Mouse (Mus musculus) adrenal gland, postnatal 10 days (tissue): ENCODE measurements at regions not wholly inside any gene's neighbourhood (a gene's known extent, or its start where the extent isn't known, plus 50 kb on each side); places are given as distances from the start of the nearest gene placed in this dataset.

Experiments used
- DNase-seq: peaks from one replicate; pipeline ENCODE4 v3.0.0; 2021; ENCODE audit warnings: mixed read lengths

GRCm38 (mm10) chrX:92791023-92791346 lies 191.6 kb upstream of the Mageb18 start:
- no peak for DNase-seq

DNA sequence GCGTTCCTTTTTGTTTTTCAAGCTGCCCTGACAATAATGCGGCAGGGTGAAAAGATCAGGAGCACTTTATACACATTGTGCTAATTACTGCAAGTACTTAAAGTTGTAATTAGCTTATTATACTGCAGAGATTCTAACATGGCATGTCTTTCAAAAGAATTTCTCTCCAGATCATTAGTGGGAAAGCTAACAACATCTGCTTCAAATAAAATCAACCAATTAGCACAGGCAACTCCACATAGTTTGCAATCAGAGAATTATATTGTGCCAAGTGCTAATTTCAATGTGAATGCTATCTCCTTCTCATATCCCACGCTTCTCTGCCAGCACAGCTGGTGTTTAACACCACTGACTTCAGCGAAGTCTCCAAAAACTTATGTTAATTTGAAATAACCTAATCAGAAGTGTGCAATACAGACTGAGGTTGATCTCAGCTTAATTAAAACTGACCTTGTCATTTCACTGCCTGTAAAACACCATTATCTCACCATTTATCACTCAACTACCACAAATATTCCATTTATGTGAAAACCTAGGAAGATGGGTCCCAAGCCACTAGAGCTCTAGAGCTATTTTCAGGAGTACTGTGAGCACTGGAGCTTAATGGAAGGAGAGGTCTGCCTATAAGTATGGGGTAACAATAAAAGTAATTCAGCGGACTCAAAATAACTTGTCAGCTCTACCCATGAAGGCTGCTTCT lies 191.1 kb upstream of the Mageb18 start:
- DNase-seq: no peak

DNA sequence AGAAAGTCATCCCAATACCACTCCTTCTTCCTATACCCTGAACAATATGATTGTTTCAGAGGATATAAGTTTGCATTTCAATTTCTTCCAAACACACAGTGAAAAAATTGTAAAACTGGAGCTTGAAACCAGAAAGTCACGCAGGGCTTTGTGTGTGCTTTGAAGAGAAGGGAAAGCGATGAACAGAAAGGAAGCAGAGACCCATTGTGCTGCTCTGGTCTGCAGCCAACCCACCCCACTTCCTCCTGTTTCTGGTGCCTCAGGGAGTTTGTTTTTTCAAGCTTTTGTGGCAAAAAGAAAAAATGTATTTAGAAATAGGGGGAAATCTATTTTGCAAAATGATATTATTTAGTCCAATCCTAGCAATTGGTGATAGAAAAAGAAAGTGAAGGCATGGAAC lies 187.4 kb upstream of the Mageb18 start:
- no peak for DNase-seq

DNA sequence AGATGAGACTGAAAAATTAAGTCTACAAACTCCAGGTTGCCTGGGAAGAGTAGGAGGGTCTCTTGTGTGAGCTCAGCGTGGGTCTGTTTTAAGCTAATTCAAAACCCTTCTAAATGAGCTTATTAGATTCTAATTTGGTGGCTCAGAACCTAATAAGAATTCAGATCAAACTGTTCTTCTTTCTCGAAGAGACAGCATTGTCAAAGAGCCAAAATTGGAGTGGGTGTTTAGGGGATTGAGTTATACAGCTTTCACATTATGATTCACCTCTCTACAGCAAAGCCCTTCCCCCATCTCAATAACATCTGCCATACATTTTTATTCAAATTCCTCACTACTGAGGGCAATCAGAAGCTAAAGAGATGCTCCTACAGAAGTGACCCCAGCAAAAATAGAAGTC lies 140.7 kb upstream of the Mageb18 start:
- DNase-seq: no peak

GRCm38 (mm10) chrX:92710279-92710678 lies 110.9 kb upstream of the Mageb18 start:
- no peak for DNase-seq

GRCm38 (mm10) chrX:92679761-92680160 lies 80.4 kb upstream of the Mageb18 start:
- peak; percentile 2 for DNase-seq

GRCm38 (mm10) chrX:92661168-92661567 lies 61.8 kb upstream of the Mageb18 start:
- DNase-seq: peak; percentile 33
